In genomic region chr10:117707114-117707838, GRCm38 (mm10) we compare ENCODE assay signal across 27 mouse cellular contexts. TPM values are rescaled to one million over a fixed set of nuclear protein-coding genes. Genes with fewer than 3 reads are reported as not detected.
DNase-seq lines count a peak whose midpoint lies in the region; ATAC-seq and TF ChIP-seq lines count a peak whose summit lies in the region.
"Had no signal": no experiment of that assay in that cellular context is flagged by ENCODE, and none has a peak within 500 bp of the region (broad histone marks: within the 10 kb centered on the region; RNA-seq: fewer than 3 reads in every experiment).

No protein-coding gene starts in this region.

- peaks cover 39% of the 10 kb centered on the region for H3K79me2 ChIP-seq in MEL (ENCODE audit: control insufficient read depth, insufficient read depth, low read length, poor library complexity)

- intact Hi-C loops in heart, postnatal 14 days (cut with DNase I) = no loop called here

- no peak for TF ChIP-seq POLR2A in MEL (IDR thresholded peaks at IDR 0.05; ENCODE audit: control insufficient read depth in 1 of 2, insufficient read depth in 1 of 2, low read depth in 1 of 2, low read length in 2 of 2, poor library complexity in 1 of 2)

- H3K9ac ChIP-seq in heart, embryonic 12.5 days = no peak overlapping the region
- H3K9ac ChIP-seq in MEL (ENCODE audit: control insufficient read depth, low read depth, low read length, poor library complexity, severe bottlenecking) = no peak overlapping the region
- H3K9ac ChIP-seq: embryonic facial prominence, embryonic 13.5 days; hindbrain, embryonic 15.5 days; kidney, embryonic 15.5 days; liver, embryonic 12.5 days; liver, postnatal 0 days had no signal

- WGBS in heart, embryonic 12.5 days = 83% methylated on average over 2 of the region's 2 CpGs

- TF ChIP-seq EP300 in MEL (IDR thresholded peaks at IDR 0.05; ENCODE audit: low read depth in 1 of 2, low read length in 2 of 2) = no peak

- ATAC-seq in heart, embryonic 12.5 days (ENCODE audit: insufficient number of reproducible peaks, low FRiP score) = no peak
- ATAC-seq in megakaryocyte, adult 5-6 weeks (ENCODE audit: poor library complexity, severe bottlenecking) = no peak
- ATAC-seq: inflammation-experienced regulatory T-cells, adult 6 months; liver, embryonic 12.5 days; liver, postnatal 0 days had no signal

- peaks cover 23% of the 10 kb centered on the region for H3K4me1 ChIP-seq in heart, embryonic 12.5 days (replicated peaks)
- H3K4me1 ChIP-seq in megakaryocyte, embryonic 14.5 days = peaks cover 50% of the 10 kb centered on the region
- H3K4me1 ChIP-seq in MEL (ENCODE audit: control insufficient read depth in 1 of 2, insufficient read depth in 2 of 2, low read length in 2 of 2) = peaks cover 0 to 8% of the 10 kb centered on the region in 2 experiments; a peak in 2 of 4 replicates

- H3K27me3 ChIP-seq in heart, embryonic 12.5 days (replicated peaks) = no peaks in the 10 kb centered on the region
- no peaks in the 10 kb centered on the region for H3K27me3 ChIP-seq in megakaryocyte, embryonic 14.5 days (replicated peaks)
- H3K27me3 ChIP-seq in MEL (ENCODE audit: control insufficient read depth in 1 of 2, insufficient read depth in 2 of 2, low read length in 2 of 2) = no peaks in the 10 kb centered on the region
- H3K27me3 ChIP-seq: embryonic facial prominence, embryonic 13.5 days; hindbrain, embryonic 15.5 days; kidney, embryonic 15.5 days; liver, embryonic 12.5 days; neural tube, embryonic 13.5 days had no signal

- no peak for TF ChIP-seq CTCF in MEL (IDR thresholded peaks at IDR 0.05 in 2 of 3, conservative IDR thresholded peaks at IDR 0.05 in 1 of 3; ENCODE audit: control insufficient read depth in 1 of 3, insufficient read depth in 1 of 3, low read depth in 2 of 3, low read length in 3 of 3, poor library complexity in 1 of 3, severe bottlenecking in 1 of 3)

- H3K9me3 ChIP-seq in heart, embryonic 12.5 days (replicated peaks) = no peaks in the 10 kb centered on the region
- no peaks in the 10 kb centered on the region for H3K9me3 ChIP-seq in megakaryocyte, embryonic 14.5 days
- H3K9me3 ChIP-seq in MEL (replicated peaks; ENCODE audit: insufficient read depth, low read length) = no peaks in the 10 kb centered on the region
- H3K9me3 ChIP-seq: embryonic facial prominence, embryonic 13.5 days; hindbrain, embryonic 15.5 days; kidney, embryonic 15.5 days; liver, embryonic 12.5 days; neural tube, embryonic 13.5 days had no signal

- TF ChIP-seq RAD21 in MEL (IDR thresholded peaks at IDR 0.05; ENCODE audit: low read depth, low read length) = no peak

- H3K27ac ChIP-seq in heart, embryonic 12.5 days (ENCODE audit: poor library complexity, severe bottlenecking) = peak overlapping the region; percentile 22; the same call in 1 of the 2 replicates
- H3K27ac ChIP-seq in MEL (ENCODE audit: control insufficient read depth, low read depth, low read length) = no peak overlapping the region
- H3K27ac ChIP-seq: embryonic facial prominence, embryonic 13.5 days; hindbrain, embryonic 15.5 days; kidney, embryonic 15.5 days; liver, embryonic 12.5 days; neural tube, embryonic 13.5 days; stomach, postnatal 0 days had no signal

- H3K4me2 ChIP-seq in heart, embryonic 12.5 days = no peak overlapping the region
- H3K4me2 ChIP-seq: embryonic facial prominence, embryonic 13.5 days; heart, embryonic 11.5 days; hindbrain, embryonic 15.5 days; kidney, embryonic 15.5 days; liver, embryonic 12.5 days; midbrain, embryonic 11.5 days; neural tube, embryonic 13.5 days had no signal

- no peak for DNase-seq in heart, postnatal 14 days
- DNase-seq in MEL (ENCODE audit: low read depth, low spot score) = no peak
- DNase-seq in urinary bladder, adult 2 months (ENCODE audit: low spot score) = no peak
- DNase-seq in kidney, adult 11 months = no peak
- DNase-seq: adrenal gland, postnatal 25 days; B cell, adult 2 months; gastrocnemius, postnatal 14 days; kidney, adult 18-20 months; kidney, postnatal 25 days; liver, postnatal 0 days; lung, postnatal 10 days; right cerebral cortex, postnatal 4 days; thymus, adult 18-20 months; thymus, postnatal 25 days had no signal

- H3K4me3 ChIP-seq in heart, embryonic 12.5 days = no peak overlapping the region
- H3K4me3 ChIP-seq in megakaryocyte, embryonic 14.5 days (replicated peaks) = peak overlapping the region; percentile 87
- no peak overlapping the region for H3K4me3 ChIP-seq in MEL (ENCODE audit: control insufficient read depth in 1 of 2, insufficient read depth in 1 of 2, low read depth in 2 of 2, low read length in 2 of 2)
- H3K4me3 ChIP-seq: embryonic facial prominence, embryonic 13.5 days; erythroblast, embryonic 14.5 days; hindbrain, embryonic 15.5 days; kidney, embryonic 15.5 days; liver, embryonic 12.5 days; neural tube, embryonic 13.5 days had no signal

- peaks cover 54% of the 10 kb centered on the region for H3K36me3 ChIP-seq in heart, embryonic 12.5 days
- H3K36me3 ChIP-seq in megakaryocyte, embryonic 14.5 days (replicated peaks; ENCODE audit: low read length) = peaks cover 69% of the 10 kb centered on the region
- H3K36me3 ChIP-seq in MEL (ENCODE audit: control insufficient read depth in 1 of 2, insufficient read depth in 2 of 2, low read length in 2 of 2) = peaks cover 14 to 19% of the 10 kb centered on the region in 2 experiments

TF ChIP-seq in MEL, 35 proteins besides CTCF, POLR2A, EP300 and RAD21:
- no peak for TF ChIP-seq JUND (IDR thresholded peaks at IDR 0.05; ENCODE audit: low read depth, low read length)
- TF ChIP-seq USF2 (IDR thresholded peaks at IDR 0.05; ENCODE audit: borderline replicate concordance in 1 of 2, insufficient read depth in 1 of 2, low read depth in 1 of 2, low read length in 2 of 2) = no peak
- no peak for TF ChIP-seq E2F4 (IDR thresholded peaks at IDR 0.05; ENCODE audit: borderline replicate concordance, low read depth, low read length)
- TF ChIP-seq MYC (IDR thresholded peaks at IDR 0.05; ENCODE audit: low read depth, low read length) = no peak
- no peak for TF ChIP-seq TCF12 (IDR thresholded peaks at IDR 0.05; ENCODE audit: low read depth, low read length)
- peak; percentile 34; the same call in 1 of the 2 replicates for TF ChIP-seq ETS1 (IDR thresholded peaks at IDR 0.05; ENCODE audit: low read depth, low read length)
- TF ChIP-seq MAFK (IDR thresholded peaks at IDR 0.05; ENCODE audit: borderline replicate concordance, low read depth, low read length) = peak; percentile 74; the same call in 1 of the 2 replicates
TF ChIP-seq in MEL: peak in this region for 2.

RNA-seq across cellular contexts. Expression of gene Mdm2, which starts 3.3 kb away (rescaled TPM):
- polyA plus RNA-seq in heart, embryonic 12.5 days (2016; fragmentation: Nextera tagmentation; extraction: Ambion mirVana) = 55.7 and 57.4 TPM in 2 replicates
- total RNA-seq in heart, postnatal 14 days (2021) = 10 to 100 TPM; 52.3 to 52.5 TPM
- 39.9 and 41.8 TPM in 2 replicates for polyA plus RNA-seq in megakaryocyte, embryonic 14.5 days (2012; ENCODE audit: insufficient read depth, low replicate concordance)
- 86.3 and 89.1 TPM in 2 replicates for total RNA-seq in megakaryocyte, adult 5-6 weeks (2015)
- total RNA-seq in megakaryocyte, adult 5-6 weeks (2017) = 80.3 and 117 TPM in 2 replicates
- 35.2 and 35.3 TPM in 2 replicates for total RNA-seq in MEL (2012; rRNA removed)
- 100 to 1,000 TPM in 1 of 2 experiments, 10 to 100 TPM in 1; 42.2 to 601 TPM for polyA plus RNA-seq in MEL (2012; ENCODE audit: insufficient read depth in 1 of 2, insufficient read length in 2 of 2, low read depth in 1 of 2, low replicate concordance in 2 of 2, missing spikeins in 1 of 2)
- polyA plus RNA-seq in urinary bladder, adult 2 months (2012; rRNA removed) = 65.3 and 70.2 TPM in 2 replicates

RNA-seq across cellular contexts. Expression of gene Slc35e3, which starts 38.9 kb away (rescaled TPM):
- polyA plus RNA-seq in heart, embryonic 12.5 days (2016; fragmentation: Nextera tagmentation; extraction: Ambion mirVana) = 13.0 and 14.5 TPM in 2 replicates
- 1 to 10 TPM; 6.3 to 6.6 TPM for total RNA-seq in heart, postnatal 14 days (2021)
- 0.47 TPM in 1 of 2 replicates, not detected in the other for polyA plus RNA-seq in megakaryocyte, embryonic 14.5 days (2012; ENCODE audit: insufficient read depth, low replicate concordance)
- 4.2 and 5.3 TPM in 2 replicates for total RNA-seq in megakaryocyte, adult 5-6 weeks (2015)
- total RNA-seq in megakaryocyte, adult 5-6 weeks (2017) = 5.3 and 7.8 TPM in 2 replicates
- total RNA-seq in MEL (2012; rRNA removed) = 3.0 and 3.7 TPM in 2 replicates
- 1 to 10 TPM in 1 of 2 experiments, not detected in 1; 7.4 TPM for polyA plus RNA-seq in MEL (2012; ENCODE audit: insufficient read depth in 1 of 2, insufficient read length in 2 of 2, low read depth in 1 of 2, low replicate concordance in 2 of 2, missing spikeins in 1 of 2)
- polyA plus RNA-seq in urinary bladder, adult 2 months (2012; rRNA removed) = 12.1 and 12.4 TPM in 2 replicates
- polyA plus RNA-seq: erythroblast, embryonic 14.5 days had no signal
